Mouse (Mus musculus) megakaryocyte, embryonic 14.5 days (primary cell): Measurements from ENCODE around the gene Oas1f.

Source experiments
- FLI1 ChIP-seq: IDR thresholded peaks from 2 replicates; pipeline ENCODE4 v1.6.1; 2012; ENCODE audit warnings: low read length, inconsistent platforms, mixed read lengths
- GATA1 ChIP-seq: IDR thresholded peaks from 3 replicates; pipeline ENCODE4 v1.6.1; 2012; ENCODE audit warnings: mixed read lengths, low read length, inconsistent platforms, borderline replicate concordance

DNA sequence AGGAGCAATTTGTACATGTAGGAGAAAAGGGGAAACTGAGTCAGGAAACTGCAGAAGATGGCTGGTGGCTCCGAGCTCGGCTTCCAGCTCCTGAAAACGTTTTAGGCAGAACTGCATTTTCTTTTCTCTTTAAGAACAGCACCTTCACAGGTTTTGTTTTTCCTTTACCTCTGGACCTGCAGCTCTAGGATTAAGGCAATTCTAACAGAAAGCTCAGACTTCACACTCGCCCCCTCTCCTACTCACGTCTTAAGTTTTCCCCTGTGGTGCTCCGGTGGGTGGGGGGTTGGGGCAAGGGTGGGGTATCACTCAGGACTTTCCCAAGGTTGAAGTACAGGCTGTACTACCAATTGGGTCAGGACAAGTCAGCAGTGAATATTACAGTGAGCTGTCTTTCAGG, 40.7 kb downstream of the Oas1f start:
- TF ChIP-seq GATA1: no peak
- no peak for TF ChIP-seq FLI1
